Mouse (Mus musculus) intestine, embryonic 14.5 days (tissue): ENCODE results near the gene Sft2d1. TPM values are rescaled to one million over a fixed set of nuclear protein-coding genes. Genes with fewer than 3 reads are reported as not detected.
A peak's percentile ranks its signal among the peaks of the same experiment; 100 is the strongest.

Experiments used
- ATAC-seq: fragments of 200-750 bp; cut with Nextera tagmentation; replicated peaks from 2 replicates; pipeline ENCODE4 v1.8.0; 2017; ENCODE audit warnings: low read depth, moderate number of reproducible peaks, moderate TSS enrichment, moderate library complexity; ENCODE audit not compliant: low FRiP score, low TSS enrichment
- DNase-seq: peaks from one replicate; pipeline ENCODE4 v3.0.0-alpha.2; 2018; ENCODE audit warnings: low spot score
- H3K27ac ChIP-seq: fragments of 300-500 bp; sonication (generic); 2 replicates; pipeline ENCODE4 v1.5.1; 2014; ENCODE audit warnings: low read depth, mild to moderate bottlenecking, control low read depth
- H3K27me3 ChIP-seq: fragments of 300-500 bp; sonication (generic); replicated peaks from 2 replicates; pipeline ENCODE4 v1.6.1; 2014; ENCODE audit warnings: low read length, control low read depth; ENCODE audit not compliant: control insufficient read depth, insufficient read depth
- H3K36me3 ChIP-seq: fragments of 300-500 bp; sonication (generic); 2 replicates; pipeline ENCODE4 v1.6.1; 2014; ENCODE audit warnings: low read length, control low read depth; ENCODE audit not compliant: control insufficient read depth, insufficient read depth
- H3K4me1 ChIP-seq: fragments of 300-500 bp; sonication (generic); replicated peaks from 2 replicates; pipeline ENCODE4 v1.6.1; 2014; ENCODE audit warnings: low read length, control low read depth, mixed read lengths; ENCODE audit not compliant: control insufficient read depth, insufficient read depth
- H3K4me2 ChIP-seq: fragments of 300-500 bp; sonication (generic); 2 replicates; pipeline ENCODE4 v1.6.1; 2014; ENCODE audit warnings: low read length
- H3K4me3 ChIP-seq: fragments of 300-500 bp; sonication (generic); 2 replicates; pipeline ENCODE4 v1.5.1; 2014; ENCODE audit warnings: low read depth, low read length, control low read depth, mixed read lengths
- H3K9ac ChIP-seq: fragments of 300-500 bp; sonication (generic); 2 replicates; pipeline ENCODE4 v1.6.1; 2014; ENCODE audit warnings: mild to moderate bottlenecking, low read length
- H3K9me3 ChIP-seq: fragments of 300-500 bp; sonication (generic); 2 replicates; pipeline ENCODE4 v1.6.1; 2016; ENCODE audit warnings: low read length, control low read depth; ENCODE audit not compliant: control insufficient read depth
- WGBS: fragments of 180-500 bp; shearing (Covaris S2); extraction: QIAGEN DNeasy Blood & Tissue Kit; methylation state at CpG from one replicate; pipeline ENCODE4 v1.1.7; 2014; 5-methylcytosine and 5-hydroxymethylcytosine counted together
- polyA plus RNA-seq: library from polyadenylated mRNA; unstranded; fragments of >200 nt; fragmentation: Nextera tagmentation; extraction: Ambion mirVana; gene quantifications from 2 replicates; pipeline ENCODE4 v1.2.1, GENCODE M21; 2014

Sft2d1 gene
- polyA plus RNA-seq, 1 experiment from 2014 or later: 82.2 TPM

GRCm38 (mm10) chr17:8282821-8283525 is 27.9 kb upstream of the Sft2d1 start, which contains the start of gene Mpc1:
Gene Mpc1, plus strand, starts transcription at chr17:8282904.
- peak; percentile 71 for ATAC-seq
- H3K9me3 ChIP-seq: no peaks in the 10 kb centered on the region
- whole genome bisulfite sequencing: under 1% methylated on average over 35 of the region's 35 CpGs
- H3K4me3 ChIP-seq: peak within 1 kb of the TSS; percentile 54
- H3K9ac ChIP-seq: peak within 1 kb of the TSS; percentile 51
- peak within 1 kb of the TSS; percentile 83 for H3K27ac ChIP-seq
- H3K36me3 ChIP-seq: no peaks in the 10 kb centered on the region
- DNase-seq: peak; percentile 86
- no peaks in the 10 kb centered on the region for H3K27me3 ChIP-seq
- peaks cover 7% of the 10 kb centered on the region; the same call in 1 of the 2 replicates for H3K4me1 ChIP-seq
- H3K4me2 ChIP-seq: peak within 1 kb of the TSS; percentile 99

GRCm38 (mm10) chr17:8283526-8284253 is 27.2 kb upstream of the Sft2d1 start:
- H3K9ac ChIP-seq: peak overlapping the region; percentile 51
- no peaks in the 10 kb centered on the region for H3K9me3 ChIP-seq
- DNase-seq (peak; percentile 92), ATAC-seq (peak; percentile 98)
- no peaks in the 10 kb centered on the region for H3K36me3 ChIP-seq
- peak overlapping the region; percentile 99 for H3K4me2 ChIP-seq
- WGBS: under 1% methylated on average over 71 of the region's 77 CpGs
- peaks cover 7% of the 10 kb centered on the region; the same call in 1 of the 2 replicates for H3K4me1 ChIP-seq
- H3K27me3 ChIP-seq: no peaks in the 10 kb centered on the region
- H3K27ac ChIP-seq: peak overlapping the region; percentile 83
- peak overlapping the region; percentile 54 for H3K4me3 ChIP-seq

- Histone ChIP-seq H3K27me3 (no peaks in the 10 kb centered on the region), H3K27ac (0 out of 2 replicates have a peak overlapping the region, but pooled peaks have one; percentile 83)
- under 1% methylated on average over 32 of the region's 32 CpGs for WGBS
Observed at GRCm38 (mm10) chr17:8284254-8284661, 26.6 kb upstream of the Sft2d1 start.

GRCm38 (mm10) chr17:8285056-8285455 is 25.8 kb upstream of the Sft2d1 start:
- peak overlapping the region; percentile 51; the same call in 1 of the 2 replicates for H3K9ac ChIP-seq
- peak overlapping the region; percentile 54 for H3K4me3 ChIP-seq
- H3K36me3 ChIP-seq: no peaks in the 10 kb centered on the region; the same call in 1 of the 2 replicates
- 40% methylated on average over 8 of the region's 8 CpGs for WGBS
- H3K27ac ChIP-seq: no peak overlapping the region
- H3K4me1 ChIP-seq: peaks cover 7% of the 10 kb centered on the region; the same call in 1 of the 2 replicates
- DNase-seq (peak; percentile 48), ATAC-seq (no peak)
- H3K9me3 ChIP-seq: no peaks in the 10 kb centered on the region
- H3K4me2 ChIP-seq: peak overlapping the region; percentile 99
- no peaks in the 10 kb centered on the region for H3K27me3 ChIP-seq

More at GRCm38 (mm10) chr17:8284254-8284661, 26.6 kb upstream of the Sft2d1 start:
- Histone ChIP-seq H3K4me3 (peak overlapping the region; percentile 54), H3K4me2 (peak overlapping the region; percentile 99), H3K4me1 (peaks cover 7% of the 10 kb centered on the region; the same call in 1 of the 2 replicates), H3K9ac (peak overlapping the region; percentile 51), H3K9me3 (no peaks in the 10 kb centered on the region), H3K36me3 (no peaks in the 10 kb centered on the region)
- DNase-seq: no peak
- 0 out of 2 replicates have a peak, but pooled peaks have one; percentile 7 for ATAC-seq

- Histone ChIP-seq H3K27me3 (no peaks in the 10 kb centered on the region), H3K27ac (no peak overlapping the region), H3K4me3 (no peak overlapping the region), H3K4me1 (peaks cover 7% of the 10 kb centered on the region; the same call in 1 of the 2 replicates), H3K36me3 (peaks cover 2% of the 10 kb centered on the region; the same call in 1 of the 2 replicates), H3K4me2 (no peak overlapping the region), H3K9ac (no peak overlapping the region), H3K9me3 (no peaks in the 10 kb centered on the region)
- ATAC-seq (no peak), DNase-seq (peak; percentile 36)
- WGBS: 81% methylated on average over 4 of the region's 4 CpGs
Observed at GRCm38 (mm10) chr17:8286987-8287386, 23.9 kb upstream of the Sft2d1 start.

GRCm38 (mm10) chr17:8289993-8290679 is 20.8 kb upstream of the Sft2d1 start:
- 0 out of 2 replicates have a peak, but pooled peaks cover 4% of the 10 kb centered on the region for H3K4me1 ChIP-seq
- WGBS: 92% methylated on average over 3 of the region's 3 CpGs
- ATAC-seq: no peak

GRCm38 (mm10) chr17:8290736-8291135 is 20.2 kb upstream of the Sft2d1 start:
- Histone ChIP-seq H3K27me3 (no peaks in the 10 kb centered on the region), H3K9me3 (no peaks in the 10 kb centered on the region), H3K27ac (no peak overlapping the region), H3K9ac (no peak overlapping the region), H3K36me3 (peaks cover 9% of the 10 kb centered on the region; the same call in 1 of the 2 replicates), H3K4me2 (no peak overlapping the region), H3K4me3 (no peak overlapping the region), H3K4me1 (0 out of 2 replicates have a peak, but pooled peaks cover 2% of the 10 kb centered on the region)
- DNase-seq (no peak), ATAC-seq (no peak)

More at GRCm38 (mm10) chr17:8289993-8290679, 20.8 kb upstream of the Sft2d1 start:
- Histone ChIP-seq H3K36me3 (peaks cover 9% of the 10 kb centered on the region; the same call in 1 of the 2 replicates), H3K4me3 (no peak overlapping the region), H3K9me3 (no peaks in the 10 kb centered on the region), H3K9ac (no peak overlapping the region), H3K27me3 (no peaks in the 10 kb centered on the region), H3K4me2 (no peak overlapping the region), H3K27ac (no peak overlapping the region)
- peak; percentile 18 for DNase-seq

GRCm38 (mm10) chr17:8295825-8296224 is 15.1 kb upstream of the Sft2d1 start:
- H3K9me3 ChIP-seq: no peaks in the 10 kb centered on the region
- ATAC-seq (no peak), DNase-seq (no peak)
- H3K9ac ChIP-seq: no peak overlapping the region
- no peaks in the 10 kb centered on the region for H3K27me3 ChIP-seq
- H3K36me3 ChIP-seq: peaks cover 16% of the 10 kb centered on the region; the same call in 1 of the 2 replicates
- no peaks in the 10 kb centered on the region for H3K4me1 ChIP-seq
- H3K27ac ChIP-seq: no peak overlapping the region
- no peak overlapping the region for H3K4me3 ChIP-seq
- no peak overlapping the region for H3K4me2 ChIP-seq
